Mouse (Mus musculus) embryo, embryonic 10 days (tissue): Measurements from ENCODE around the gene Esp16.
"Not testable (repeated sequence)": the region's sequence is repeated elsewhere in the genome, so short reads cannot be mapped to it uniquely, and the experiment has no call there.

Experiments used
- DNase-seq: peaks from one replicate; pipeline ENCODE4 v3.0.0-alpha.2; 2015; ENCODE audit warnings: low spot score

Esp16 gene

GRCm38 (mm10) chr17:39535842-39536241, at the start of gene Esp16:
Esp16 (plus strand) TSS chr17:39536142.
- not testable (repeated sequence) for DNase-seq

DNA sequence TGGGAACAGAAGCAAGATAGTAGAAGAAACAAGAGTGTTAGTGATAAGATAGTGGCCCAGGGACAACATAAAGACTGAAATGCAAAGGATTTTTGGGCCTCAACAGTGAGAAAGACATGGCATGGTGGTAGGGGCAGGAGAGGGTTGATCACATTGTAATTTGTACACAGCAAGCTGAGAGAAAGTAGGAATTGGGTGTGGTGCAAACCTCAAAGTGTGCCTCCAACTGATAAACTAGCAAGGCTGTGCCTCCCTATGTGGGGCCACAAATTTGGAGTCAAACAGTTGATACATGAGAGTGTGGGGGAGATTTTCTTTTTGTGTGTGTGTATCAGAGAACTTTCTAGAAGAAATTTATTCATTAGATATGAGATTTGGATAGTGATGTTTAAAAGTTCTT, 37.9 kb upstream of the Esp16 start:
- DNase-seq: not testable (repeated sequence)
